Mouse (Mus musculus) brain, adult 2 months (tissue): ENCODE results near the gene Synpo2.

Source experiments
- DNase-seq: peaks from one replicate; pipeline ENCODE4 v3.0.0; 2011; ENCODE audit warnings: low read depth, low spot score

The Synpo2 gene

GRCm38 (mm10) chr3:123235921-123236320 is at the start of gene Synpo2:
Gene Synpo2 (minus strand): TSS chr3:123236149.
- DNase-seq, result peak; percentile 71

- DNase-seq, result no peak
Measured at GRCm38 (mm10) chr3:123285649-123286048, 49.7 kb upstream of the Synpo2 start.

- no peak for DNase-seq
Measured at GRCm38 (mm10) chr3:123284284-123284683, 48.3 kb upstream of the Synpo2 start.

- DNase-seq, result no peak
Measured at GRCm38 (mm10) chr3:123282866-123283615, 47.1 kb upstream of the Synpo2 start.

- DNase-seq, result peak; percentile 77
Measured at GRCm38 (mm10) chr3:123267741-123268201, 31.8 kb upstream of the Synpo2 start.

GRCm38 (mm10) chr3:123266753-123267651 is 31.1 kb upstream of the Synpo2 start, which contains the start of gene Sec24d:
Gene Sec24d (plus strand): TSS chr3:123267455.
- DNase-seq, result peak; percentile 83

GRCm38 (mm10) chr3:123264706-123265105 is 28.8 kb upstream of the Synpo2 start:
- DNase-seq, result peak; percentile 73

GRCm38 (mm10) chr3:123258709-123259108 is 22.8 kb upstream of the Synpo2 start:
- no peak for DNase-seq

- no peak for DNase-seq
Measured at GRCm38 (mm10) chr3:123256181-123257101, 20.5 kb upstream of the Synpo2 start.

GRCm38 (mm10) chr3:123245646-123246045 is 9.7 kb upstream of the Synpo2 start:
- no peak for DNase-seq

GRCm38 (mm10) chr3:123244376-123244775 is 8.4 kb upstream of the Synpo2 start:
- DNase-seq, result no peak

- DNase-seq, result no peak
Measured at GRCm38 (mm10) chr3:123237446-123237845, 1.5 kb upstream of the Synpo2 start.

- no peak for DNase-seq
Measured at GRCm38 (mm10) chr3:123237039-123237438, 1.1 kb upstream of the Synpo2 start.

GRCm38 (mm10) chr3:123235495-123235894 is 454 bp downstream of the Synpo2 start:
- DNase-seq, result no peak

GRCm38 (mm10) chr3:123234191-123234836 is 1.6 kb downstream of the Synpo2 start:
- DNase-seq, result peak; percentile 82

- no peak for DNase-seq
Measured at GRCm38 (mm10) chr3:123231639-123232038, 4.3 kb downstream of the Synpo2 start.

- no peak for DNase-seq
Measured at GRCm38 (mm10) chr3:123227276-123227675, 8.7 kb downstream of the Synpo2 start.

GRCm38 (mm10) chr3:123218646-123219045 is 17.3 kb downstream of the Synpo2 start:
- no peak for DNase-seq

GRCm38 (mm10) chr3:123208891-123209290 is 27.1 kb downstream of the Synpo2 start:
- no peak for DNase-seq

GRCm38 (mm10) chr3:123207386-123207785 is 28.6 kb downstream of the Synpo2 start:
- DNase-seq, result no peak

- DNase-seq, result no peak
Measured at GRCm38 (mm10) chr3:123205485-123205884, 30.5 kb downstream of the Synpo2 start.
